Mouse (Mus musculus) cerebellum, postnatal 14 days (tissue): Measurements from ENCODE around the gene Fbxo46.
"Not testable (repeated sequence)": the region's sequence is repeated elsewhere in the genome, so short reads cannot be mapped to it uniquely, and the experiment has no call there.

Source experiments
- DNase-seq, 2 experiments: peaks; one replicate each; pipeline ENCODE4 v3.0.0; 2021; ENCODE audit warnings: mixed read lengths in 2 of 2

The Fbxo46 gene

DNA sequence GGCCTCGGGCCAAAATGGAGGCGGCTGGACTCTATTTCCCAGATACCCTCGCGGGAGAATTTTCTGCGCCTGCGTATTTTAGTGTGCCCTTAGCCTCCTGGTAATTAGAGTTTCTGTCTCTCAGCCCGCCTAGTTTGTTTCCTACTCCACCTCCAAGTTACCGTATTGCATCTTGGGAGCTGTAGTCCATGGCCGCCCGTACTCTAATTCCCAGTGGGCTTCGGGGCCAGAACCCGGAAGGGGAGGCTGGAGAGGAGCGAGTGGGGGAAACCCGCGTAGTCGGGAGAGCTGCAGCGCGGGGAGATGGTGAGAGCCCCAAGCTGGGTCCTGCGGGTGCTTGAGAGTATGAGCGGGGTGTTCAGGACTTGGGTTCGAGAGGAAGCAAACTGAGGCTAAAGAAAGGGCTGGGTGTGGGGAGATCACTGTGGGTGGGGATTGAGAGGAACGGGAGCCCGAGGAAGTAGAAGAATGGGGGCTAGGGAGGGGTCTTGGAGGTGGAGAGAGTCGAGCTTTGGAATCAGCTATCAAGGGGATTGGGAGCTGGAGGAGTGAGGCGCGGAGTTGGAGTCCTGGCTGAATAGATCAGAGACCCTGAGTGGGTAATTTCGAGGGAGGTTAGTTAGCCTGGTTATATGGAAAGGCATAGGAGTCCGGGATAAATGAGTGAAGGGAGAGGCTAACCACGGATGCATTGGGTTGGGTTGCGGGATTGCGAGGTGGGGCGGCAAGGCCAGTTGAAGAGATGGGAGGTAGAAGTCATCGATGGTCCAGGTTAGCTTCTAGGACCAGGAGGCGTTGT is at the start of gene Fbxo46:
Gene Fbxo46, plus strand, starts transcription at position 229 of the 799 bp plus-strand sequence.
- peak; percentile 93 to 94 for DNase-seq

GRCm38 (mm10) chr7:19071024-19071423 is 48.6 kb upstream of the Fbxo46 start:
- DNase-seq: not testable (repeated sequence)

DNA sequence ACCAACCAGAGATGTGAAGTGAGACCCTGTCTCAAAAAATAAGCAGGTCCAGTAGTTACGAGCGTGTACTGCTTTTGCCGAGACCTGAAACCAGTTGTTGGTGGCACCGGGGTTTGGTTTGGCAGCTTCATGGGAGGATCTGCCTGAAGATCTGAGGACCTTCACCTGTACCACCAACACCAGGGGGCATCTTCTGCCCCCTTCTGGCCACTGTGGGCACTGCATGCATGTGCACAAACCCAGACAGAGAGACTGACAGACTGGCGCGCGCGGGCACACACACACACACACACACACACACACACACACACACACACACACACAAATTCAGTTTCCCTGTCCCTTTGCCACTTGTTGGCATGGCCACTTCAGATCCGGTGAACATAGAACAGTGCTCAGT is 46.2 kb upstream of the Fbxo46 start:
- DNase-seq: peak; percentile 56 to 78

DNA sequence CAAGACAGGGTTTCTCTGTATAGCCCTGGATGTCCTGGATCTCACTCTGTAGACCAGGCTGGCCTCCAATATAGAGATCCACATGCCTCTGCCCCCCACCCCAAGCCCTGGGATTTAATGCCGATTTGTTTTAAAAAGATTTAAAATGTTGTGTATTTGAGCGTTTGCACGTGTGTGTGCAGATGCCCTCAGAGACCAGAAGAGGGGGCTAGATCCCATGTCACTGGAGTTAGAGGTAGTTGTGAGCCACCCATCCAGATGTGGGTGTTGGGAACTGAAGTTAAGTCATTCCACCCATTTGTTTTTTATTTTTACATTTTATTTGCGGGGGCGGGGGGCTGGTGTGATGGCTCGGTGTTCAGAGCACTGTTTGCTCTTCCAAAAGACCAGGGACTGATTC is 45.2 kb upstream of the Fbxo46 start:
- no peak for DNase-seq

GRCm38 (mm10) chr7:19075231-19075630 is 44.4 kb upstream of the Fbxo46 start:
- DNase-seq: peak in 1 of 2 experiments; percentile 3

GRCm38 (mm10) chr7:19075723-19076585 is 43.7 kb upstream of the Fbxo46 start, which contains the start of gene Dmwd:
Dmwd (plus strand) TSS chr7:19076227.
- peak; percentile 94 to 96 for DNase-seq

DNA sequence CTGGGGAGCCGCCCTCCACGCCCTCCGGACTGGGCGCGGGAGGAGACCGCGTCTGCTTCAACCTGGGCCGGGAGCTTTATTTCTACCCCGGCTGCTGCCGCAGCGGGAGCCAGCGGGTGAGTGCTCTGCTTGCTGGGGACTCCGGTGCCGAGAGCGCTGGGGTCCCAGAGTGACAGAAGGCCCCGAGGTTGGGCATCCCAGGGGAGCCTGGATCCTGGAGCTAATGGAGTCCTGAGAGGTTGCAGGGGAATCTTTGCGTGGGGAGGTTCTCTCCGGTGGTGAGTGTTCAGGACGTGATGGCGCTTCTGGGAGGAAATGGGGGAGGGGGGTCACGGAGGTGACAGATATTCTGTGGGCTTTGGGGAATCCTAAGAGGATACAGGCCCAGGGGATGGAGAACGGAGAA is 43.1 kb upstream of the Fbxo46 start:
- peak; percentile 46 for DNase-seq

GRCm38 (mm10) chr7:19077761-19078160 is 41.9 kb upstream of the Fbxo46 start:
- DNase-seq: no peak

DNA sequence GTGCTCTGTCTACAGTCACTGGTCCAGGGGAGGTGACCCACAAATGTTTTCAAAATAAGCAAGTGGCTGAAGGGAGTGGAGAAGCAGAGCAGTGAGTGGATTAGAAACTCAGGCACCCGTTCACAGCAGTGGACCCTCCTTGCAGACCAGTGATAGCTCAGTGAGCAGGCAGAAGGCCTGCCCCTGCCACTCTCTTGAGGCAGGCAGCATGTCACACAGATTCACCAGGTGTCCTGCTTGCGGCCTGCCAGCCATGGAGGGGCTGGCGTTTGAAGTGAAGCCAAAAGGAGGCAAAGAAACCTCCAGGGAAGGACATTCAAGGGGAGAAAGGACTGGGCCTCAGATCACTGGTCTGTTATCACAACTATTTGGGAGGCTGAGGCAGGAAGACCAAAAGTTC is 40.9 kb upstream of the Fbxo46 start:
- no peak for DNase-seq

- no peak for DNase-seq
Observed at GRCm38 (mm10) chr7:19080451-19080950, 39.2 kb upstream of the Fbxo46 start.

DNA sequence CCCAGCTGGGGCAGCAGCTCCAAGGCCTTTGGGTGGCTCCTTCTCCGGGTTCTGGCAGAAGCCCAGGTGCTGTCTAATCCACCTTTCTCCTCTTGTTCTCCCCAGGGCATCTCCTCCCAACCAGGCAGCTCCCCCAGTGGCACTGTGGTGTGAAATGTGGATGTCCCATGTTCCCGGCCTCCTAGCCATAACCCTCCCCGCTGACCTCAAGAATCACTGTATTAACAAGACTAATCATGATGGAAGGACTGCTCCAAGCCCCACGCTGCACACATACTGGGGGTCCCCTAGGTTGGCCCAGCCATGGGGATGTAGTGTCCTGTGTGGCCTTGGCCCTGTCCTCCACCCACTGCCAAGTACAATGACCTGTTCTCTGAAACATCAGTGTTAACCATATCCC is 37.5 kb upstream of the Fbxo46 start:
- DNase-seq: no peak

GRCm38 (mm10) chr7:19083096-19083495 is 36.6 kb upstream of the Fbxo46 start:
- DNase-seq: no peak

- no peak for DNase-seq
Observed at GRCm38 (mm10) chr7:19083701-19084100, 36.0 kb upstream of the Fbxo46 start, which contains the start of gene Dmpk. Dmpk (plus strand) TSS chr7:19083849.

DNA sequence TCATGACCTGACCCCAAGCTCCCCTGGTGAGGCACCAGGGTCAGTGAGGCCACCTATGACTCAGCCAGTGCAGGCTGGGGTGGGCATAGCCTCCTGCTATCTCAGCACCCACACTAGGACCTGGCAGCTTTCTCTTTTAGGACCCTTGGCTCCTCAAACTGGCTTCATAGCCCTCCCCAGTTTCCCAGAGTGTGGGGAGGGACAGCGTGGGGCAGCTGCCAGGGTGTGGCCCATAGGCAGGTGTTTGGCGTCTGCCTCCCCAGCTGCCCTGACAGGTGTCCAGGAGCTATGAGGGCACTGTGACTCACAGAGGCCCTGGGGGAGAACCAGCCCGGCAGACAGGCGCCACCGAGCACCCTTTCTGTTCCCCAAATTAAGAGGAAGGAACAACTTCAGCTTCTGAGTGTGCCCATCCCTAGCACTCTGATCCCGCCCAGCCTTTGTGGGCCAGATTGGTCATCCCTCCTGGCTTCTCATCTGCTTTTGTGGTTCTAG is 35.3 kb upstream of the Fbxo46 start:
- no peak for DNase-seq

DNA sequence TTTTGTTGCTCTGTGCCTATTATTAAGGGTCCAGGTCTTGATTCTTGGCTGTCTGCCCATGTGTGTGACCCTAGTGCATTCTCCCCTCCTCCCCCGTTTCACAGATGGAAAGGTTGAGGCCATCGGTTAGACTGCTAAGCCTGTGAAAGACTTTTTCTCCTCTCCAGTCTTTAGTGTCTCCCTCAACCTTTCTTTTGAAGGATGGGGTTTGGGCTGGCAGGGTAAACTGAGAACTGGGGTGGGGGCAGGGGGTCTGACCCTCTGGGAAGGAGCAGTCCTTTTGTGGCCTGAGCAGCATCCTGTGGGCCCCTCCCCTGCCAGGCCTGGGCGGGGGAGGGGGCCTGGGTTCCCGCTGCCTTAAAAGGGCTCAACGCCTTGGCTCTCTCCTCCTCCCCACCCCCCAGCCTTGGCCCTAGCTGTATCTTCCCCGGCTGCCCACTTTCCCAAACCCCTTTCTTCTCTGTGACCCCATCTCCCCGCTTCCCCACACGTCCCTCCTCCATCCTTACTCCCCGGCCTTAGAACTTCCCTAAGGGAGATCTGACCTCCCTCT is 34.7 kb upstream of the Fbxo46 start:
- DNase-seq: no peak

DNA sequence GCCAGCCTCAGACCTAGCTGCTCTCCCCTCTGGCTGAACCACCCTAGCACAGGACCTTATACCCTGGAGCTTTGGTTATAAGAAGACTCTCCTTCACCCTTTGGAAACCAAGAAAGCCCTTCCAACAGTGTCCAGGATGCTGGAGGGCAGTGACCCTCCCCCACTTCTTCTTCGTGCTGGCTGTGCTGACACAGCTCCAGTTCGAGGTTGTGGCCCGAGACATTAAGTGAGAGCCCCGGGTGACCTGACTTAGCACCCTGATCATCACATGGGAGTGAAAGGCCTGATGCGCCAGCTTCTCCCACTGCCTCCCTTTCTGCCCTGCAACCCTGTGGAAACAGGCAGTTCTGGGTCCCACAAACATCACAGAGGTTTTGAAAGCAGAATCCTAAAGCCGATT is 34.2 kb upstream of the Fbxo46 start:
- DNase-seq: no peak

DNA sequence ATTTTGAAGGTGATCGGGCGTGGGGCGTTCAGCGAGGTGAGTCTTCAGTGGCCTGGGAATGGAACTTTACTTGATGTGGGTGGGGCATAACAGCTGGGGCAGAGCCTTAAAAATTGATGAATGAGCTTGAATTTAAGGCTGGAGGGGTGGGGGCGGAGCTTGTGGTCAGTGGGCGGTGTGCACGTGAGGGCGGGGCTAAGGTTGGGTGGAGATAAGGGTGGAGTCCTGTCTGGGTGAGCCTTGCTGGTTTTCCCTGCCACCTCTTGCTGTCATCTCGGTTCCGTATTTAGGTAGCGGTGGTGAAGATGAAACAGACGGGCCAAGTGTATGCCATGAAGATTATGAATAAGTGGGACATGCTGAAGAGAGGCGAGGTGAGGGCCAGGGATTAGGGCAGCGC is 33.6 kb upstream of the Fbxo46 start:
- no peak for DNase-seq

DNA sequence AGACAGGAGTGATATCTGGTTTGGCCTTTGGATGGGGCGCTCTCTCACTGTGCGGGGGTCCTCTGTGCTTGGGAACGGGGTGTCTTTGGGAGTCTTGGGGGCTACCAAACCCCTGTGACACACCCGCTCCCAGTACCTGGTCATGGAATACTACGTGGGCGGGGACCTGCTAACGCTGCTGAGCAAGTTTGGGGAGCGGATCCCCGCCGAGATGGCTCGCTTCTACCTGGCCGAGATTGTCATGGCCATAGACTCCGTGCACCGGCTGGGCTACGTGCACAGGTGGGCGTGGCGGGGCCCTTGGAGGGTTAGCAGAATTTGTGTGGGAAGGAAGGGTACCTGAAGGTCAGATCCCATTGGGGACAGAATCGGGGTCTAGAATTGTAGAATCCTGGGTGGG is 32.9 kb upstream of the Fbxo46 start:
- no peak for DNase-seq

DNA sequence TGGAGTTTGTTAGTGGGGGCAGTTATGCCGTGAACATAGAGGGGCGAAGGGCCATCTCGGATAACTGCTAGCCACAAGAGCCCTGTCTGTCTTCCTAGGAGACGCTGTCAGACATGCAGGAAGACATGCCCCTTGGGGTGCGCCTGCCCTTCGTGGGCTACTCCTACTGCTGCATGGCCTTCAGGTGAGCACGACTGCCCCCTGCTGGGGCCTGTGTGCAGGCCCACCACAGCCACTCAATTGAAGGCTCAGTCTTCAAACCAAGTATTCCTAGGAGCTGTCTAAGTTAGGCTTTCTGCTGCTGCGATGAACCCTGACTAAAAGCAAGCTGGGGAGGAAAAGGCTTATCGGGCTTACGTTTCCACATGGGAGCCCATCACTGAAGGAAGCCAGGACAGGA is 30.8 kb upstream of the Fbxo46 start:
- peak; percentile 62 to 74 for DNase-seq

- DNase-seq: no peak
Observed at GRCm38 (mm10) chr7:19091913-19092312, 27.7 kb upstream of the Fbxo46 start.

DNA sequence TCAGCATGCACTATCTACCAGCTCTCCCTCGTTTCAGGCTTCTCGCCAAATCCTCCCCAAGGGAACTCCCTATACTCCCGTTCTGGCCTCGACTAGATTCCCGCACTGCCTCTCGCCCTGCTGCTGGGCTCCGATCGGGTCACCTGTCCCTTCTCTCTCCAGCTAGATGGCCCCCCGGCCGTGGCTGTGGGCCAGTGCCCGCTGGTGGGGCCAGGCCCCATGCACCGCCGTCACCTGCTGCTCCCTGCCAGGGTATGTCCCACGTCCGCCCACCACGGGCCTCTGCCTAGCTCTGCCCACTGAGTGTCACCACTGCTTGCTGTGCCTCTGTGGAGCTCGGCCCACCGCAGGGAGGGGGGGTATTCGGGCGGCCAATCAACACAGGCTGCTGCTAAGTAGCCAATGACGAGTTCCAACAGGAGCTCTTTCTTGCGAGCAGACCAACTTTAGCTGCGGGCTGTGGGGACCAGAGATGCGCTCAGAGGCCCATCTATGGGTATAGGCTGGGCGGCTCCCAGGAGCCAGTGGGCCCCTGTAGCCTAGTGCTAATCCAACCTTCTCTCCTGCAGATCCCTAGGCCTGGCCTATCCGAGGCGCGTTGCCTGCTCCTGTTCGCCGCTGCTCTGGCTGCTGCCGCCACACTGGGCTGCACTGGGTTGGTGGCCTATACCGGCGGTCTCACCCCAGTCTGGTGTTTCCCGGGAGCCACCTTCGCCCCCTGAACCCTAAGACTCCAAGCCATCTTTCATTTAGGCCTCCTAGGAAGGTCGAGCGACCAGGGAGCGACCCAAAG is 27.1 kb upstream of the Fbxo46 start:
- DNase-seq: peak; percentile 38 to 57

GRCm38 (mm10) chr7:19093174-19093521 is 26.5 kb upstream of the Fbxo46 start:
- peak; percentile 74 to 82 for DNase-seq
